Mouse (Mus musculus) small intestine, adult 2 months (tissue): ENCODE data around the gene Pam16.

Source experiments
- CTCF ChIP-seq: fragments of 200-500 bp; IDR thresholded peaks from 2 replicates; pipeline ENCODE4 v1.5.1; 2012; ENCODE audit warnings: low read depth, mild to moderate bottlenecking, control low read depth, inconsistent platforms, low read length, moderate library complexity, mixed read lengths; ENCODE audit not compliant: insufficient replicate concordance, insufficient read length; ENCODE audit errors: extremely low read depth
- POLR2A ChIP-seq: fragments of 200-500 bp; IDR thresholded peaks from 2 replicates; pipeline ENCODE4 v1.6.1; 2012; ENCODE audit warnings: low read depth, mild to moderate bottlenecking, control low read depth, inconsistent platforms, low read length, moderate library complexity

- TF ChIP-seq POLR2A (no peak), CTCF (no peak)
Measured at GRCm38 (mm10) chr16:4674091-4674490, 49.3 kb upstream of the Pam16 start.
